Mouse (Mus musculus): ENCODE data around the gene Tmem50a. TPM values are rescaled to one million over a fixed set of nuclear protein-coding genes. Genes with fewer than 3 reads are reported as not detected.

The Tmem50a gene
- polyA plus RNA-seq (2014; fragmentation: Illumina TruSeq; extraction: RNeasy Lipid Tissue Mini Kit (QIAGEN cat#74804); ENCODE audit: low read depth, low replicate concordance) = 125 TPM

GRCm38 (mm10) chr4:134914864-134915209 is at the start of gene Tmem50a:
TSS of gene Tmem50a (minus strand) at chr4:134915024.

DNA sequence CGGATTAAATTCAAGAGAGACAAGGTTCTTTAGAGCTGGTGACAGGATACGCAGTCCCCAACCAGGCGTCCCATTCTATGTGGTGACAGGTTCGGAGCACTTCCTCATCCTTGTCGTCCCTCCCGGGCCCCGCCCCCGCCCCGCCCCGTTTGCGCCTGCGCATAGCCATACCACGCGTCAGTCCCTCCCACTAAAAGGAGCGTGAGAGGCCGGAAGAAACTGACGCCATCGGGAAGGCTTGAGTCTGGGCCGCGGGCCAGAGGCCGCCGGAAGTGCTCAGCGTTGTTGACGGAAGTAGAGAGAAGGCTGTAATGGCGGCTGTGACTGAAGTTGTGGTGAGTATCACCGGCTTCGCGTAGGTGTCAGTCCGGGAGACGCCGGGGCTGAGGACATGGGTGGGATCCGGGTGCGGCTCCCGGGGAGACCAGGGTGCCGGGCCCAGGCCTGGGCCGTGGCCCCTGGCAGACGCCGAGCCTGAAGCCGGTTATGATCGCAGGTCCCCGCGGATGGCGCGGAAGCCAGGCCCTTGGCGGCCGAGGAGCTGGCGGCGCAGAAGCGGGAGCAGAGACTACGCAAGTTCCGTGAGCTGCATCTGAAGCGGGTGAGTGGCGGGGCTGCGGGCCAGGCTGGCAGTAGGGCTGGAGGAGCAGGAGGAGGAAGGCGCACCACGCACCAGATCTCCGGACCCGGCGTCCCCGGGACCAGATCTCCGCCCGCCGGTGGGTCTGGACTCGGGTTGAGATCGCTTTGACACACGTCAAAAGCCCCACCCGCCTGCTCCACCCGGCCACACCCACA is 16.1 kb upstream of the Tmem50a start, which contains the start of gene Syf2:
TSS of gene Syf2 (plus strand) at position 215 of the 798 bp plus-strand sequence.

GRCm38 (mm10) chr4:134923258-134924018 is 8.6 kb upstream of the Tmem50a start, which contains the start of gene Rsrp1:
TSS of gene Rsrp1 (plus strand) at chr4:134923592.

GRCm38 (mm10) chr4:134863937-134864729 is 50.7 kb downstream of the Tmem50a start, which contains the start of gene Rhd:
TSS of gene Rhd (plus strand) at chr4:134864536.

GRCm38 (mm10) chr4:134853259-134853636 is 61.6 kb downstream of the Tmem50a start, which contains the start of gene Maco1:
TSS of gene Maco1 (minus strand) at chr4:134853345.

Other genes starting within 250 kb of the Tmem50a start
- gene Man1c1, start 210.7 kb downstream of the Tmem50a start, polyA plus RNA-seq (2014; fragmentation: Illumina TruSeq; extraction: RNeasy Lipid Tissue Mini Kit (QIAGEN cat#74804); ENCODE audit: low read depth, low replicate concordance) = 9.9 TPM
- 13.3 TPM for gene Ldlrap1, start 147.0 kb downstream of the Tmem50a start, polyA plus RNA-seq (2014; fragmentation: Illumina TruSeq; extraction: RNeasy Lipid Tissue Mini Kit (QIAGEN cat#74804); ENCODE audit: low read depth, low replicate concordance)
- 39.7 TPM for gene Maco1, start 61.7 kb downstream of the Tmem50a start, polyA plus RNA-seq (2014; fragmentation: Illumina TruSeq; extraction: RNeasy Lipid Tissue Mini Kit (QIAGEN cat#74804); ENCODE audit: low read depth, low replicate concordance)
- gene Rhd, start 50.5 kb downstream of the Tmem50a start, polyA plus RNA-seq (2014; fragmentation: Illumina TruSeq; extraction: RNeasy Lipid Tissue Mini Kit (QIAGEN cat#74804); ENCODE audit: low read depth, low replicate concordance) = not detected
- gene Rsrp1, start 8.6 kb upstream of the Tmem50a start, polyA plus RNA-seq (2014; fragmentation: Illumina TruSeq; extraction: RNeasy Lipid Tissue Mini Kit (QIAGEN cat#74804); ENCODE audit: low read depth, low replicate concordance) = 458 TPM
- gene Syf2, start 15.9 kb upstream of the Tmem50a start, polyA plus RNA-seq (2014; fragmentation: Illumina TruSeq; extraction: RNeasy Lipid Tissue Mini Kit (QIAGEN cat#74804); ENCODE audit: low read depth, low replicate concordance) = 78.0 TPM
- gene Runx3, start 205.6 kb upstream of the Tmem50a start, polyA plus RNA-seq (2014; fragmentation: Illumina TruSeq; extraction: RNeasy Lipid Tissue Mini Kit (QIAGEN cat#74804); ENCODE audit: low read depth, low replicate concordance) = 1.3 TPM

Measured in adipose tissue, adult 10 weeks (tissue).